Mouse (Mus musculus): Measurements from ENCODE around the gene Card14.
"Not testable (repeated sequence)": the region's sequence is repeated elsewhere in the genome, so short reads cannot be mapped to it uniquely, and the experiment has no call there.

Gene Card14

DNA sequence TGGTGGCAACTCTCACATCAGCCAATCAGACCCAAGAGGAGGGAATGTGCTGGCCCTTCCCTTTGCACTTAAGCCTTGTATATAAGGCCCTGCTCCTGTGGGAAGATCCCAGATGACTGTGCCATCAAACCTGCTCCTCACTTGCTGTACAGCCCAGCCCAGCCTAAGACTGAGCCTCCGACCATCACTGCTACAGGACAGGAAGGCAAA, at the start of gene Card14:
Card14 (plus strand) TSS at position 111 of the 210 bp plus-strand sequence.
- no peak for DNase-seq (ENCODE audit: low spot score)

DNA sequence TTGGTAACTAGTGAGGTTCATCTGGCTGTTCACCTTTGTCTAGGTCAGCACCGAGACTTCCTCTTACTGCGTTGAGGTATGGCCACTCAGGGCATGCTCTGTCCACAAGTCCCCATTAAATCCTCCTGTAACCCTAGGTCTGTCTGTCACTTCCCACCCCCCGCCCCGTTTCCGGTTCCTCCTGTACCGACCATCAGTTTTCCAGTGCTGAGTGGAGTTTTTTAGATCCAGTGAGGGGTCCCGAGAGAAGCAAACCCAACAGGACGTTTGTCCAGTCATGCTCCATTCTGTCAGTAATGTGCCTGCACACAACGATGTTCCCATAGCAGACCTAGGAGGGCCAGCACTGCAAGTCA, 49.4 kb upstream of the Card14 start:
- no peak for DNase-seq (ENCODE audit: low spot score)

DNA sequence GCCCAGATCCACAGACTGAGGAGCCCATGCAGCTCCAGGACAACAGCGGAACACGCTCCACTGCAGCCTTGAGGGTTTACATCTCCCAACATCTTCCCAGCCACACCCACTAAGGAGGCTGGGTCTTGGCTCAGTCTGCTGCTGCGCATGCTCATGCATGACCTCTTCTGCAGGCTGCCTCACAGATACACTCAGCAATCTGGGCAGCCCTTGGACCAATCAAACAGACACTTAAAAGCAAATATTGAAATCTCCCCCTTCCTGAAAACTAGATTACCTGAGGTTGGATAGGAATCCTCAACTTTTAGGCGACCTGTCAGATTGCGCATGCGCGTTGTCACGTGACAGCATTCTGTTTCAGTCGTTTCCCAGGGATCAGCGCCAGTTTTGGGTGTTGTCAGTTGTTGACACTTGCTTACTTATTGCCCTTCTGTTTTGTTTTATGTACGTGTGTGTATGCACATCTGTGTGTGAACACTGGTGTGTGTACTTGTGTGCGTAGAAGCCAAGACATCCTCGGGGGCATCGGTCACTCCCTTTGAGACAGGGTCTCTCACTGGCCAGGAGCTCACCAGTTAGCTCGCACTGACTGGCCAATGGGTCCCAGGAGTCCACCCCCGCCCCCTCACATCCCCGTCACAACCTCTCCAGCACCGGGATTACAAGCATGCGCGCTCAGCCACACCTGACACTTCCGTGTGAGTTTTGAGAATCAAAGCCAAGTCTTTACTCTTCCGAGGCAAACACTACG, 48.8 kb upstream of the Card14 start:
- peak; percentile 70 for DNase-seq (ENCODE audit: low spot score)

DNA sequence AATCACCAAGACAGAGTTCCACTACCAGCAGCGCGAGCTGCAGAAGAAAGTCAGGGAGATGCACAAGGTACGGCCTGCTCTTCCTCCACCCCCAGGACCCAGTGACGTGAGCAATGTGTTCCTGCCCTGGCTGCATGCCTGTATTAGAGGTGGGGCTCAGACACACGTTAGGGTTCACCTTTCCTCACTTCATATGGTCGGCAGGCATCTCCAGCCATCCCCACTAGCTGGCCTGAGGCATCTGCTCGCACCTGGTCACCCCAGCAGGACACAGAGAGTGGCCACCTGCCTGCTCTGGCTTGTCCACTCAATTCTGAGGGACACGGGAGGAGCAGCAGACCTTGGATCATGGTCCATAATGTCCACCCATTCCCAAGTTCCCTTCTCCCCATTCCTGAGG, 47.6 kb upstream of the Card14 start:
- no peak for DNase-seq (ENCODE audit: low spot score)

DNA sequence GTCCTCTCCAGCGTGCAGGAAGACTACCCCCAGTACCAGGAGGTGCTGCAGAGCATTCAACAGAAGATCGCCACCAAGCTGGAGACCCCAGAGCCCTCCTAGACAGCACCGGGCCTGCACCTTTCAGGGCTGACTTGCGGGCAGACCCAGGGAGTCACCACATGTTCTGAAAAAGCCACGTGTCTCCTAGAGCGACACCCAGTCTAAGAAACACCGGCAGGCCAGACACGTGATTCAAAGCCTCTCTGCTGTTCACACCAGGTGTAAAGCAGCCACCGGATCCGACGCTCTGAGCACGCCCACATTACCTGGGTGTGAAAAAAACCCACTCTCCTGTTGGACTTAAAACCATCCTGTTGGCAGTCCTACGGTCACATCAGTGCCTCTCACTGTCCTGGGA, 43.2 kb upstream of the Card14 start:
- no peak for DNase-seq (ENCODE audit: low spot score)

DNA sequence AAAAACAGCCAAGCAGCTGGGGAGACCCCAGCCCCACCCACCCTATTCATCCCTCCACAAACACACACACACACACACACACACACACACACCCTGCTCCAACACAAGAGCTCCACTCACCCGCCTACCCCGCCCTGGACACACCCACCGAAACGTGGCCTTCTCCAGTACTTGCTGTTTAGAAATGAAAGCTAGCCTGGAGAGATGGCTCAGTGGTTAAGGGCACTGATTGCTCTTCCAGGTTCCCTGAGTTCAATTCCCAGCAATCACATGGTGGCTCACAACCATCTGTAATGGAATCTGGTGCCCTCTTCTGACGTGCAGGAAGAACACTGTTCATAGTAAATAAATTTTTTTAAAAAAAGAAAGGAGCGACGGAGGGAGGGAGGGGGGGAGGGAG, 41.8 kb upstream of the Card14 start:
- DNase-seq (ENCODE audit: low spot score) = no peak

DNA sequence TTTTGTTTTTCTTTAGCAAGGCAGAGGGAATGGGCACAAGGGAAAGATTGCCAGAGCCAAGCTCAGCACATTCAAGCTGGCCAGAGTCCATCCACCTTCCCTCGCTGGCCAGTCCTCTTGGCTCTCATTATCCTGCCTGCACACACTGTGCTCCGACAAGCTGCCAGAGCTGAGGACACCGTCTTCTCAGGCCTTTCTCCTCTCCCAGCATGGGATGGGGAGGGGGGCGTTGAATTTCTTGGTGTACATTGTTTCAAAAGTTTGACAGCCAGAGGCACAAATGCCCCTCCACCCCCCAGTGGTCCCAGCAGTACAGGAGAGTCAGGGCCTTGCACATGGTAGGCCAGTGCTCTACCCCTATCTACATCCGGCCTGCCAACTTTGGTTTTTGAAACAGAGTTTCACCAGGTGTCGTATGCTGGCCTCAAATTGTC, 40.3 kb upstream of the Card14 start:
- DNase-seq (ENCODE audit: low spot score) = peak; percentile 10

DNA sequence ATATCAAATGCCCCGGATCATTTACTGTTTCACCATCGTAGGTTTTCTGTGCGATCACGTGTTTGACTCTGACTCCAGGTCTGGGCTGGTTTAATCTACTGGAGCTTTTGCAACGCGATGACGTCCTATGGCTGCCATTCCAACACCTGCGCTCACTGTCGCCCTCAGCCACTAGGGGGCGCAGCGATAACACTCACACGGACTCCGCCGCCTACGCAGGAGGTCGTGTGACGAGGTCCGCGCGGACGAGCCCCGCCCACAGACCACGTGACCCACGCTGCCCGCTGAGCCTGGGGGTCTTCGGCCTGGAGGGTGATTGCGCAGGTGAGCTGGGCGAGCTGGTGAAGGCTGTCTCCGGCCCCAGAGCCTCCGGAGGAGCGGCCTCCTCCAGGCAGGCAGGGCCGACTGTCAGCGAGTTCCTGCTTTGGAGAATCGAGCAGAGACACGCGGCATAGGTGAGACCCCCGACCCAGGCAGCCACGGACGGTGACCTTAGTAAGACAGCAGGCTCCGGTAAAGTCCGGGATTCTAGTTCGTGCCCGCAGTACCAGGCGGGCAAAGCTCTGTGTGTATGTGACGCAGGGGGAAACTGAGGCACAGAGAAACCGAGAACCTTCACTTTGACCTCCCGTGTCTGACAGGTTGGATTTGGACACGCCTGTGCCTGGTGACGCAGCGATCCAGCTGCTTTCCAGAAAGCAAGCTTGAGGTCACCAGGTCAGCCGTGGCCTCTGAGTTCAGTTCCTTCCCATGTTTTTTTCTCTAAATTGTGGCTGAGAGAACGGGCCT, 39.6 kb upstream of the Card14 start, which contains the start of gene Gaa:
Gaa (plus strand) TSS at position 120 of the 789 bp plus-strand sequence.
- peak; percentile 96 for DNase-seq (ENCODE audit: low spot score)

DNA sequence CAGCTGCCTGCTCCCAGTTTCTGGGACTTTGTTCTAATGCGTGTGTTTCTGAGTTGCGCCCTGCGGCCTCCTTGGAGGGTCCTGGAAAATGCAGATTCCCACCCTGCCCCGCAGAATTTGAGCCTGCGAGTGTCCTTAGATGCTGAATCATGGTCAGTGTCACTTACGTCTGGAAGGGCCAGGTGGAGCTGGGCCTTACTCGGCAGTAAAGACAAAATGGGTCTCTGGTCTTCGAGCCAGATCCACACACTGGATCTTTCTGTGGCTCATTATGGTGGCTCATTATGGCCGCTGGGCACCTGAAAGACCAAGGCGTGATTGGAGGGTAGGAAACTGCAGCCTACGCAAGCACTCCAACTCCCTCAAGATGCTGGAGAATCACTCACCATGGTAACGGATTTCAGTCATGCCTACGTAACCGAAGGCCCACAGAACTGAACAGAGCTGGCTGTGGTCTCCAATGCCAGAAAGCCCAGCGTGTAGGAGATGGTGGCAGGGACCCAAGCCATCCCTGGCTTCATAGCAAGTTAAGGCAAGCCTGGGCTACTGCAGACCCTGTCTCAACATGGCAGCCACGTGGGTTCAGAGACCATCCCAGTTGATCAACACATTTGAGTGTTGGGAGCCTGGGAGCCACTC, 38.9 kb upstream of the Card14 start:
- peak; percentile 39 for DNase-seq (ENCODE audit: low spot score)

DNA sequence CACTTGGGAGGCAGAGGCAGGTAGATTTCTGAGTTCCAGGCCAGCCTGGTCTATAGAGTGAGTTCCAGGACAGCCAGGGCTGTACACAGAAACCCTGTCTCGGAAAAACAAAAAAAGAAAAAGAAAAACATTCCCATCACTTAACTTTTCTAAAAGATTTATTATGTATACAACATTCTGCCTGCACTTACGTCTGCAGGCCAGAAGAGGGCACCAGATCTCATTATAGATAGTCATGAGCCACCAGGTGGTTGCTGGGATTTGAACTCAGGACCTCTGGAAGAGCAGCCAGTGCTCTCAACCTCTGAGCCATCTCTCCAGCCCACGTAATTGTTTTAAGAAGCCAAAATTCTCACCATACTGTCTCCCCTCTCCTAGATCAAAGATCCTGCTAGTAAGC, 35.1 kb upstream of the Card14 start:
- not testable (repeated sequence) for DNase-seq (ENCODE audit: low spot score)

DNA sequence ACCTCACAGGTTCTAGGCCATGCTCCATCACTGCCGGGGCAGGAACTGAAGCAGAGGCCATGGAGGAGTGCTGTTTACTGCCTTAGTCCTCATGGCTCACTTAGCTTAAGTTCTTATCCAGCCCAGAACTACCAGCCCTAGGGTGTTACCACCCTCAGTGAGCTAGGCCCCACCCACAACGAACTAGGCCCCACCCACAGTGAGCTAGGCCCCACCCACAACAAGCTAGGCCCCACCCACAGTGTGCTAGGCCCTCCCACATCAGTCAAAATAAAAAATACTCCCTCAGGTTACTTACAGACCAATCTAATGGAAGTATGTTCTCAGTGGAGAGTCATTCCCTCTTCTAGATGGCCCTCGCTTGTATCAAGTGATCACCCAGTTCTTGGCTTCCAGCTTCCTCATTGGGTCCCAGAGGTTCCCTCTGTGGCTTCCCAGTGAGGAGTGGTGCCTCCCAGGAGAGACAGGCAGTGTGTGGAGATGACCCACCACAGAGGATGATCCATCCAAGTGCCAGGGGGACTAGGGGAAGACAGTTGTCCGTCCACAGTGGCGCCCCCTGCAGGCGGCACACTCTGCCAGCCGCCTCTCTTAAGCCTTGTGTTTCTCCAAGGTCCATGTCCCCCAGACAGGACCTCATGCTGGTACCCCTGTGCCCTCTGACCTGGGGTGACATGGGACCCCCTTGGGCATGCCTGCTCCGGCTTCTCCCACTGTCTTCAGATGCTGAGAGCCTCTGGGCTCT, 34.2 kb upstream of the Card14 start:
- DNase-seq (ENCODE audit: low spot score) = no peak

DNA sequence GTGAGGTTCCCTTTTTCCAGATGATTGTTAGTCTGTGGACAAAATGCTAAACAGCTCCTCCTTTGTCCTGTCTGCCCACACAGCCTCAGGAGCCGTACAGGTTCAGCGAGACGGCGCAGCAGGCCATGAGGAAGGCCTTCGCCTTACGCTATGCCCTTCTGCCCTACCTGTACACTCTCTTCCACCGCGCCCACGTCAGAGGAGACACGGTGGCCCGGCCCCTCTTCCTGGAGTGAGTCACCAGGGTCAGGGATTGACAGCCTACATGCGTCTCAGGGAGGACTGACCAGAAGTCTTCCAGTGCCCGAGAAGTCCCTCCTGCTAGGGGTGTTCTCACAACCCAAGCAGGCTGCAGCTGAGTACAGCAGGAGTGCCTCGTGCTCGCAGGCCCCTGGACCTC, 26.5 kb upstream of the Card14 start:
- no peak for DNase-seq (ENCODE audit: low spot score)

DNA sequence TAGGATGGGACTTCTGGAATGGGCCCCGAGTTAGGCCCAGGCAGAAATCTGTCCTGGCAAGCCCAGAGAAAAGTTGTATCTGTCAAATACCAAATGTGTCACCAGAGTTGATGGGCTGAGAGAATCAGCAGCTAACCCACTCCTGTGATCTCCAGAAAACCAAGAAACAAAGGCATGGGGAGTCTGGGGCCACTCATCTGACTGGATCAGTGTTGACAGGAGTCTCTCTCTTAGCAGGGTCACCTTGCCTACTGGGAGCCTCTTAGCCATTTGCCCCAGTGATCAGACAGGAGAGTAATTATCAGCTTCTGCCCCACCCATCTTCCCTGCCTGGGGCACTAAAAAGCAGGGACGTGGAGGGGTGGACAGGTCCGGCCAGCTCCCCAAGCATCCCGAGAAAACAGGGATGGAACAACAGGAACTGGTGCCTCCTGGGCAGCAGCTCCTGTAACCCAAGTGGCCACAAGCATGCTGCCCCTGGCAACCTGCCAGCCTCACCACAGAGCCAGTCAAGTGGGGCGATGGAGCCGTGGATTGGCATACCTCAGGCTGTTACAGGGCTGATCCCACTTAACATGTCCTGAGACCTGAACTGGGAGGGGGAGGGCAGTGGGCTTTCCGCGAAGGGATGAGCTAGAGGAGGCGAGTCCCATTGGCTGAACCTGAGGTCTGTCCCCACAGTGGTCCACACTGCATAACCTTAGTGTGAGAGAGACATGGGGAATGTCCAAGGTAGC, 21.6 kb upstream of the Card14 start:
- peak; percentile 62 for DNase-seq (ENCODE audit: low spot score)

DNA sequence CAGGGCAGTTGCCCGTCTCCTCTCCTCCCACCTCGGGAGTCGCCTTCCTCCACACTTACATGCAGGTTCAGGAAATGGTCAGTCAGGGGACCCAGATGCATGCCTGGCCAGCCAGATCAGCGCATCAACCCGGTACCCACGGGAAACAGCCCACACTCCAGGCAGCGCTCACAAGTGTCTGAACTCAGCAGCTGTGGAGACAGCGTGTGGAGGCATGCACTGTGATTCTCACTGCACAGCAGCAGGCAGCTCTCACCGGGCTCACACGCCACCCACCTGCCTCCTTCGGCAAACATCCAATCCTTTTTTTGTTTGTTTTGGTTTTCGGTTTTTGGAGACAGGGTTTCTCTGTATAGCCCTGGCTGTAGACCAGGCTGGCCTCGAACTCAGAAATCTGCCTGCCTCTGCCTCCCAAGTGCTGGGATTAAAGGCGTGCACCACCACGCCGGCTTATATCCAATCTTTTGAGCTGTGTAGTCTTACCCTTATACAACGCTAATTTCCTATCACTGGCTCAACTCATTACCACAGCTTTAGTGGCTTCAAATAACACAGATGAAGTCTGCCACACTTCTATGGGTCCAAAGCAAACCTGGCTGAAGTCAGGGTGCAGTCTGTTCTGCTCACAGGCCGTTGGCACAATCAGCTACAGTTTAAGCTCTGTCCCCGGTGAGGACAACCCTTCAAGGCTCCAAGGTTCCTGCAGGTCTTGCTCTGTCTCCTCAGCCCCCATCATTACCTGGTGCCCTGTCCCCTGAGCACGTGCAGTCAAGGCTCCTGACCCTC, 20.2 kb upstream of the Card14 start:
- DNase-seq (ENCODE audit: low spot score) = no peak

DNA sequence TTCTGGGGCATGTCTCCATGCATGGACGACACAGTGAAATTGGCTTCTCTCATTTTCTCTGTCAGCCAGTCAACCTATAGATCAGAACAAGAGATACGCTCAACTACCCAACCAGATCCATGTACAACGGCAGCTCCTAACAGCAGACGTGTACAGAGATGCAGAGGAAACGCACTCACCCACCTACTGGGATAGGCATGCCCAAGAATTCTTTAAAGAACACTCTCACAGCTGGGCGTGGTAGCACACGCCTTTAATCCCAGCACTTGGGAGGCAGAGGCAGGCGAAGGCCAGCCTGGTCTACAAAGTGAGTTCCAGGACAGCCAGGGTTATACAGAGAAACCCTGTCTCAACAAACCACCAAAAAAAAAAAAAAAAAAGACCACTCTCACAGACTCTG, 14.7 kb upstream of the Card14 start:
- DNase-seq (ENCODE audit: low spot score) = not testable (repeated sequence)

DNA sequence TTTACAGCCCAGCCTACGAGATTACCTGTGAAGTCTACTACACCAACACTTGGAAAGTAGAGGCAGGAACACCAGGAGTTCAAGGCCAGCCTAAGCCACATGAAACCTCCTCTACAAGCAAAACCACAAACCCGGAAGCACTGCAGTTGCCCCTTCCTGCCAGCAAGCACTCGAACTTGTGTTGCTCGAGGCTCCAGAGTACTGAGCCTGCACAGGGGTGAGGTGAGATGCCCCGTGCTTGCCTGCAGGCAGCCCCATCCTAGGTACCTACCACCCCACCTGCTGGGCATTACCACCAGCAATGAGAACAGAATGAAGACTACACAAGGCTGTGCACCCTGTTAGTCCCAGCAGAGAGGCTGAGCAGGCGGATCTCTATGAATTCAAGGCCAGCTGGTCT, 9.6 kb upstream of the Card14 start:
- DNase-seq (ENCODE audit: low spot score) = no peak

DNA sequence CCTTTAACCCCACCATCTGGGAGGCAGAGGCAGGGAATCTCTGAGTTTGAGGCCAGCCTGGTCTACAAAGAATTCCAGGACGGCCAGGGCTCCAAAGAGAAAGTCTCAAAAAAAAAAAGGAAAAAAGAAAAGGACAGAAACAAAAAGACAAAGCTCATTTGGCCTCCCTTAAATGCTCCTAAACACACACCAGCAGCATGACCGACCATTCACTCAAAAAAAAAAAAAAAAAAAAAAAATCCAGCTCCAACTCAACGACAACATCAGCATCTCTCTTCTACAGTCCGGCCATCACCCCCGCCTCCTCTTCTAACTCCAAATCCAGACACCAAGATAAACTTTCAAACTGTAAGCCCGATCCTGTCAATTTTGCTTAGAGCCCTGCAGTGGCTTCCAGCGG, 8.7 kb upstream of the Card14 start:
- DNase-seq (ENCODE audit: low spot score) = no peak

DNA sequence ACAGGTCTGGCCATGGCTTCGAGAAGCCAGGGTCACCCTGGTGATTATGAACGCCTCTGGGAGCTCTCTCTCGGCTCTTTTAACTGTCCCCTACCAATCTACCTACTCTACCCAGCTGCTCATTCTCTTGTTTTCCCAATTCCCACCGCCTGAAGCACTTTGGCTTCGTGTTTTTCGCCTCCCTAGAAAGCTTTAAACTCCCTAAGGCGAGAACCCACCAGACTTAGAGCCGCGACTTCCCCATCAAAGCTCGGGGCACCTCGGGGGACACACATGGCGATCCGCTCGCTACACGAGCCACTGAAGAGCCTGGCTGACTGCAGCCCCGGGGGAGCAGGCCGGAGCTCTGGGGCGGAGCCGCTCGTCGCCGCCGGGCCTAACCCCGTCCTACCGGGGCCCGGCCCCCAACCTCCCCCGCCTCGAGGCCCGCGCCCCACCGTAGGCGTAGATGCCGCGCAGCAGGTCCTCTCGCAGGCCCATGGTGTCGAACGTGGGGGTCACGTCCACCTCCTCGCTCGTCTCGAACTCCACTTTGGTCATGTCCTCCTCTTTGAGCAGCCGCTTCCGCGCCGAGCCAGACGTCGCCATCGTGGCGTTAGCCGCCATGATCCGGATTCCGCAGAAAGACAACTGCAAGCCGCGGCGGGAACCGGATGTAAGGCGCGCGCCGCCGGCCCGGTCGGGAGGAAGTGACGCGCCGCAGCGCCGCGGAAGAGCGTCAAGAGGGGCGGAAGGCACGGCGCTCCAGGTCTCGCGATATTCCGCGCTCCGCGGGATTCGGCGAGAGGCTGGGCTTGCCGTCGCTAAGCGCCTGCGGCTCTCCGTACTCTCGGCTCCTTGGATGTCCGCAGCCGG, 8.0 kb upstream of the Card14 start, which contains the start of gene Eif4a3:
Eif4a3 (minus strand) TSS at position 699 of the 855 bp plus-strand sequence.
- DNase-seq (ENCODE audit: low spot score) = peak; percentile 96

DNA sequence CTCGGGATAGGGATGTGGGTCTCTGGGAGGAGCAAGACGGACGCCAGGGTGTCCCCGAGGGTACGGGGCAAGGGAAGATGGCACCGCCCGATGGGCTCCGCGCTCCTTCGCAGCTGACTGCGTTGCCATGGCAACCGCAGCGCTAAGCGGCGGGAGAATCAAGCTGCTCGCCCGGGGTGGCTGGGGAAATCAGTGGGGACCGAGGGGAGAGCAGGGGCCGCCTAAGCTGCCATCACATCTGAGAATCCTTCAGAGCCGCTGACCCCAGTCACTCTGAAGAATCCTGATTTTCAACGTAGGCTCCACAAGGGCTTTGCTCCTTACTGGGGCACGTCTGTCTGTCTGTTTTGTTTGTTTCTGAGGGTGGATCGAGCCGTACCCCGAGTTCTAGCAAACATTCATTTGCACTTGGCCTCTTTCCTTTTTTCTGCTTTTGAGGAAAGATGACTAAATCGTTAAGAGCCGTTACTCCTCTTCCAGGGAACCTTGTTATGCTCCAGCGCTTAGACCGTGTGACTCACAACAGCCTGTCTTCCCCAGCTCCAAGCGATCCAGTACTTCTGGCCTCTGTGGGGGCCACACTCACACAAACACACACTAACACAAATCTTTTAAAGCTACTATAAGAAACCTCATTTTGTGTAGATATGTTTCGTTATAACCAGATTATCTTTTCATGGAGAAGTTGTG, 7.2 kb upstream of the Card14 start:
- no peak for DNase-seq (ENCODE audit: low spot score)
